Mouse (Mus musculus): ENCODE measurements around the gene Tent5b. TPM values are rescaled to one million over a fixed set of nuclear protein-coding genes. Genes with fewer than 3 reads are reported as not detected.
A peak's percentile ranks its signal among the peaks of the same experiment; 100 is the strongest.

Tent5b gene
- polyA plus RNA-seq, 1 experiment from 2014 or later = 2.8 TPM

DNA sequence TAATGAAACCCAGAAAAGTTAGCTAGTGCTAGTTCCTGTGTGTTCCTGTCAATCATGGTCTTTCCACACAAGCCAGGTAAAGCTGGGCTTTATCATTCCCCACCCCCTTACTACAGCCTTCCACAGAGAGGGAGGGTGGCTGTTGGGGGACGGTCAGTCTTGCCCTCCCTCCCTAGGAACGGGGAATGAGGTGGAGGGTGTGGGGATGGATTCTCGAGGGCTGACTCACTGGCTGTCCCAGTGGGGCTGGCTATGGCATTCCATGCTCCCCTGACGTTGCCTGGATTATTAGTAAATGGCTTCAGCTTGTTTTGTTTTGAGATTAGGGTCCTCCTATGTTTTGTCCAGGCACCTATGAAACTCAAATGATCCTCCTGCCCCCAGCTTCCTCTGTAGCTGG lies 1.6 kb downstream of the Tent5b start:
- WGBS = 44% methylated on average over 4 of the region's 4 CpGs
- H3K4me1 ChIP-seq (replicated peaks; ENCODE audit: insufficient read depth, low read length) = 0 out of 2 replicates have a peak, but pooled peaks cover 13% of the 10 kb centered on the region
- TF ChIP-seq CTCF (IDR thresholded peaks at IDR 0.05; ENCODE audit: low read depth) = no peak
- no peak overlapping the region for H3K9ac ChIP-seq (ENCODE audit: low read depth, low read length)
- no peak overlapping the region for H3K27ac ChIP-seq
- ATAC-seq (replicated peaks; ENCODE audit: low FRiP score, low read depth) (no peak), DNase-seq (ENCODE audit: low spot score) (no peak)
- no peaks in the 10 kb centered on the region for H3K9me3 ChIP-seq (replicated peaks; ENCODE audit: low read length)
- H3K27me3 ChIP-seq (ENCODE audit: insufficient read depth, low read length) = no peaks in the 10 kb centered on the region
- H3K4me2 ChIP-seq (ENCODE audit: low read length) = no peak overlapping the region
- H3K36me3 ChIP-seq (ENCODE audit: insufficient read depth, low read length) = no peaks in the 10 kb centered on the region
- no peak overlapping the region for H3K4me3 ChIP-seq (replicated peaks; ENCODE audit: low read depth, low read length)

GRCm38 (mm10) chr4:133482479-133482878 lies 2.5 kb downstream of the Tent5b start:
- H3K4me3 ChIP-seq (replicated peaks; ENCODE audit: low read depth, low read length) = no peak overlapping the region
- no peaks in the 10 kb centered on the region for H3K27me3 ChIP-seq (ENCODE audit: insufficient read depth, low read length)
- TF ChIP-seq CTCF (IDR thresholded peaks at IDR 0.05; ENCODE audit: low read depth) = no peak
- no peak overlapping the region for H3K27ac ChIP-seq
- H3K4me1 ChIP-seq (replicated peaks; ENCODE audit: insufficient read depth, low read length) = 0 out of 2 replicates have a peak, but pooled peaks cover 13% of the 10 kb centered on the region
- no peak for ATAC-seq (replicated peaks; ENCODE audit: low FRiP score, low read depth)
- 84% methylated on average over 3 of the region's 3 CpGs for WGBS
- no peaks in the 10 kb centered on the region for H3K36me3 ChIP-seq (ENCODE audit: insufficient read depth, low read length)
- H3K4me2 ChIP-seq (ENCODE audit: low read length) = no peak overlapping the region
- DNase-seq (ENCODE audit: low spot score) = no peak
- H3K9ac ChIP-seq (ENCODE audit: low read depth, low read length) = no peak overlapping the region
- H3K9me3 ChIP-seq (replicated peaks; ENCODE audit: low read length) = no peaks in the 10 kb centered on the region

DNA sequence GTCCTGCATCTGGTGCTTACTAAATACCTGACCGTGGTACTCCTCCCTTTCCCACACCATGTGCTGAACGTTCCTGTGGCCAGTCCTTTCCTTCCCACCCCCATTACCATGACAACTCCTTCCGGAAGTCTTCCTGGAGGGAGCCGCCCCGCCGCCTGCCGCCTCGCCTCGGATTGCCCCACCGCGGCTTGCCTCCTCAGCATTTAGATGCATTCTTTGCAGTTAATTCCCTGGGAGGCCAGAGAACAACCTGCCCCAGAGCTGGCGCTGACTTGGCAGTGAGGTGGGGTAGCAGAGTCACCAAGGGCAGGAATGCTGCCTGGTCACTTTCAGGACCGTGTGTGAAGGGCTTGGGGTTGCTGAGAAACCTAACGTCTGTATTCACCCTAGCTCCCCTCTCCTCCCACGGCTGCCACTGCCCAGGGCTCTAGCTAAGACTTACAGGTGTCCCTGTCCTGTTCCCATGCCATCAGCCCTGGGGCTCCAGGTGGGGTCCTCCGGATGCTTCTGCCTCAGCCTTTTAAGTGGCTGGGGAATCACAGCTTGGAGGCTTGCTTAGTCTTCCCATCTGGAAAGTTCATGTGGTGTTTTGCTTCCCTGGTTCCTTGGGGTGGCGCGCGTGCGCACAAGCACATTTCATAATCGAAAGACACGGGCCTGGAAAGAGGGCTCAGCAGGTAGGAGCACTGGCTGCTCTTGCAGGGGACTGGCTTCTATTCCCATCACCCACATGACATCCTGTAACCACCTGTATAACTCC lies 4.5 kb downstream of the Tent5b start:
- Histone ChIP-seq H3K27me3 (ENCODE audit: insufficient read depth, low read length) (no peaks in the 10 kb centered on the region), H3K27ac (peak overlapping the region; percentile 67), H3K4me3 (replicated peaks; ENCODE audit: low read depth, low read length) (no peak overlapping the region), H3K36me3 (ENCODE audit: insufficient read depth, low read length) (no peaks in the 10 kb centered on the region), H3K9ac (ENCODE audit: low read depth, low read length) (0 out of 2 replicates have a peak overlapping the region, but pooled peaks have one; percentile 6), H3K9me3 (replicated peaks; ENCODE audit: low read length) (no peaks in the 10 kb centered on the region), H3K4me2 (ENCODE audit: low read length) (peak overlapping the region; percentile 36), H3K4me1 (replicated peaks; ENCODE audit: insufficient read depth, low read length) (0 out of 2 replicates have a peak, but pooled peaks cover 13% of the 10 kb centered on the region)
- ATAC-seq (replicated peaks; ENCODE audit: low FRiP score, low read depth) (no peak; the same call in 1 of the 2 replicates), DNase-seq (ENCODE audit: low spot score) (peak; percentile 75)
- TF ChIP-seq CTCF (IDR thresholded peaks at IDR 0.05; ENCODE audit: low read depth) = peak; percentile 23; the same call in 1 of the 2 replicates
- WGBS = 10% methylated on average over 22 of the region's 22 CpGs

DNA sequence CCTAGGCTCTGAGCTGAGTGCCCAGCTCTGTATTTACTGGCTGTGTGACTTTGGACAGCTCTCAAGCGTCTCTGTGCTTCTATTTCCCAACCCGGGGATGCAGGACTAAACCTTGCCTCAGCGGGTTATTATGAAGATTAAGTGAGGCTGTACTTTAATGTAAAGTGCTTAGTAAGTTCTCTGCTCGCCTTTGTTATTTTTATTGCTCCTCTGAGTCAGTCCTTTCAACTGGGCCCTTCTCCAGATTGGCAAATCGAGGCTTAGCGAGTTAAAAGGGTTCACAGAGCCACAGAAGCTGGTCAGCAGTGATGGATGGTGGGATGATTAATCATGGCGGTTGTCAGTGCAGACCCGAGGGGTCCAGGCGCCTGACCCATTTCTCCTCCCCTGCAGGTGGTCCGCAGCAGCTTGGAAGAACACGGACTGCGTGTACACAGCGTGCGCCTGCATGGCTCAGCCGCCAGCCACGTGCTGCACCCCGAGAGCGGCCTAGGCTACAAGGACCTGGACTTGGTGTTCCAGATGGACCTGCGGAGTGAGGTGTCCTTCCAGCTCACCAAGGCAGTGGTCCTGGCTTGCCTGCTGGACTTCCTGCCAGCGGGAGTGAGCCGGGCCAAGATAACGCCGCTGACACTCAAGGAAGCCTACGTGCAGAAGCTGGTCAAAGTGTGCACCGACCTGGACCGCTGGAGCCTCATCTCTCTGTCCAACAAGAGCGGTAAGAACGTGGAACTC lies 5.9 kb downstream of the Tent5b start:
- Histone ChIP-seq H3K9me3 (replicated peaks; ENCODE audit: low read length) (no peaks in the 10 kb centered on the region), H3K4me1 (replicated peaks; ENCODE audit: insufficient read depth, low read length) (0 out of 2 replicates have a peak, but pooled peaks cover 7% of the 10 kb centered on the region), H3K27ac (no peak overlapping the region), H3K4me3 (replicated peaks; ENCODE audit: low read depth, low read length) (no peak overlapping the region), H3K27me3 (ENCODE audit: insufficient read depth, low read length) (no peaks in the 10 kb centered on the region), H3K36me3 (ENCODE audit: insufficient read depth, low read length) (no peaks in the 10 kb centered on the region), H3K4me2 (ENCODE audit: low read length) (no peak overlapping the region), H3K9ac (ENCODE audit: low read depth, low read length) (no peak overlapping the region)
- TF ChIP-seq CTCF (IDR thresholded peaks at IDR 0.05; ENCODE audit: low read depth) = no peak
- no peak for ATAC-seq (replicated peaks; ENCODE audit: low FRiP score, low read depth)
- no peak for DNase-seq (ENCODE audit: low spot score)
- 89% methylated on average over 28 of the region's 28 CpGs for WGBS

GRCm38 (mm10) chr4:133486673-133487357 lies 6.9 kb downstream of the Tent5b start:
- H3K4me2 ChIP-seq (ENCODE audit: low read length) = no peak overlapping the region
- no peak for TF ChIP-seq CTCF (IDR thresholded peaks at IDR 0.05; ENCODE audit: low read depth)

More at GRCm38 (mm10) chr4:133486673-133487357, 6.9 kb downstream of the Tent5b start:
- DNase-seq (ENCODE audit: low spot score) (no peak), ATAC-seq (replicated peaks; ENCODE audit: low FRiP score, low read depth) (no peak)
- Histone ChIP-seq H3K4me3 (replicated peaks; ENCODE audit: low read depth, low read length) (no peak overlapping the region), H3K36me3 (ENCODE audit: insufficient read depth, low read length) (no peaks in the 10 kb centered on the region), H3K4me1 (replicated peaks; ENCODE audit: insufficient read depth, low read length) (peaks cover 7% of the 10 kb centered on the region; the same call in 1 of the 2 replicates), H3K27ac (no peak overlapping the region), H3K9ac (ENCODE audit: low read depth, low read length) (no peak overlapping the region), H3K9me3 (replicated peaks; ENCODE audit: low read length) (no peaks in the 10 kb centered on the region), H3K27me3 (ENCODE audit: insufficient read depth, low read length) (no peaks in the 10 kb centered on the region)
- WGBS = 93% methylated on average over 26 of the region's 26 CpGs
